In the genomic region with DNA sequence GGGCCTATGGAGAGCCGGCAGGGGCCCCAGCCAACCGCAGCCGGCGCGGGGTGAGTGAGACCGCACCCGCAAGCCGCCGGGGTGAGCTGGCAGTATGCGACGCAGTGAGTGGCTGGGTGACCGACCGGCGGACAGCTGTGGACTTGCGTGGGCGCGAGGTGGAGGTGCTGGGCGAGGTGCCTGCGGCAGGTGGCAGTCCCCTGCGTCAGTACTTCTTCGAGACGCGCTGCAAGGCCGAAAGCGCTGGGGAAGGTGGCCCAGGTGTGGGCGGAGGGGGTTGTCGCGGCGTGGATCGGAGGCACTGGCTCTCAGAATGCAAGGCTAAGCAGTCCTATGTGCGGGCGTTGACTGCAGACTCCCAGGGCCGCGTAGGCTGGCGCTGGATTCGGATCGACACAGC, we compare ENCODE assay signal across 10 mouse cellular contexts. TPM values are rescaled to one million over a fixed set of nuclear protein-coding genes. Genes with fewer than 3 reads are reported as not detected.
A peak's percentile ranks its signal among the peaks of the same experiment; 100 is the strongest.
DNase-seq lines count a peak whose midpoint lies in the region; ATAC-seq lines count a peak whose summit lies in the region.
"Had no signal": no experiment of that assay in that cellular context is flagged by ENCODE, and none has a peak within 500 bp of the region (broad histone marks: within the 10 kb centered on the region; RNA-seq: fewer than 3 reads in every experiment).

No protein-coding gene starts in this region.

- DNase-seq in heart, embryonic 10.5 days (ENCODE audit: low spot score): no peak
- DNase-seq in heart, postnatal 25 days (ENCODE audit: low spot score): no peak
- no peak for DNase-seq in neural tube, embryonic 10.5 days (ENCODE audit: extremely low spot score, low spot score)
- DNase-seq in intestine, embryonic 14.5 days (ENCODE audit: low spot score): no peak
- DNase-seq in right cerebral cortex, postnatal 36 days (ENCODE audit: low spot score in 2 of 2): peak; percentile 20 to 43
- no peak for DNase-seq in thymus, postnatal 25 days
- no peak for DNase-seq in gastrocnemius, postnatal 25 days

- intact Hi-C loops in heart, postnatal 25 days (cut with DNase I): no loop called here

- no peak overlapping the region for H3K27ac ChIP-seq in heart, embryonic 10.5 days
- no peak overlapping the region for H3K27ac ChIP-seq in neural tube, embryonic 12.5 days
- no peak overlapping the region for H3K27ac ChIP-seq in intestine, embryonic 14.5 days (ENCODE audit: low read depth)
- H3K27ac ChIP-seq: liver, embryonic 14.5 days had no signal

- ATAC-seq in neural tube, embryonic 12.5 days (ENCODE audit: low FRiP score, low read depth): no peak
- ATAC-seq in intestine, embryonic 14.5 days (replicated peaks; ENCODE audit: low FRiP score, low TSS enrichment, low read depth): no peak

- H3K9ac ChIP-seq in neural tube, embryonic 12.5 days: no peak overlapping the region
- no peak overlapping the region for H3K9ac ChIP-seq in intestine, embryonic 14.5 days (ENCODE audit: low read length)
- H3K9ac ChIP-seq: liver, embryonic 14.5 days had no signal

- no peaks in the 10 kb centered on the region for H3K9me3 ChIP-seq in heart, embryonic 10.5 days
- no peaks in the 10 kb centered on the region for H3K9me3 ChIP-seq in neural tube, embryonic 12.5 days
- no peaks in the 10 kb centered on the region for H3K9me3 ChIP-seq in intestine, embryonic 14.5 days (ENCODE audit: control insufficient read depth, low read length)

- peaks cover 53% of the 10 kb centered on the region for H3K4me1 ChIP-seq in heart, embryonic 10.5 days
- H3K4me1 ChIP-seq in neural tube, embryonic 12.5 days: peaks cover 16% of the 10 kb centered on the region
- H3K4me1 ChIP-seq in intestine, embryonic 14.5 days (replicated peaks; ENCODE audit: control insufficient read depth, insufficient read depth, low read length): peaks cover 39% of the 10 kb centered on the region

- peak overlapping the region; percentile 24; the same call in 1 of the 2 replicates for H3K4me2 ChIP-seq in neural tube, embryonic 12.5 days (replicated peaks)
- H3K4me2 ChIP-seq in intestine, embryonic 14.5 days (ENCODE audit: low read length): peak overlapping the region; percentile 34

- H3K36me3 ChIP-seq in heart, embryonic 10.5 days: peaks cover 2% of the 10 kb centered on the region
- peaks cover 3% of the 10 kb centered on the region for H3K36me3 ChIP-seq in neural tube, embryonic 12.5 days
- no peaks in the 10 kb centered on the region for H3K36me3 ChIP-seq in intestine, embryonic 14.5 days (ENCODE audit: control insufficient read depth, insufficient read depth, low read length)

- peak overlapping the region; percentile 47 for H3K4me3 ChIP-seq in heart, embryonic 10.5 days
- H3K4me3 ChIP-seq in neural tube, embryonic 12.5 days: no peak overlapping the region
- no peak overlapping the region for H3K4me3 ChIP-seq in intestine, embryonic 14.5 days (ENCODE audit: low read depth, low read length)

- H3K27me3 ChIP-seq in heart, embryonic 10.5 days (ENCODE audit: insufficient read depth, poor library complexity, severe bottlenecking): peaks cover 97% of the 10 kb centered on the region
- H3K27me3 ChIP-seq in neural tube, embryonic 12.5 days (replicated peaks): peaks cover 96% of the 10 kb centered on the region
- peaks cover 52% of the 10 kb centered on the region for H3K27me3 ChIP-seq in intestine, embryonic 14.5 days (replicated peaks; ENCODE audit: control insufficient read depth, insufficient read depth, low read length)

- WGBS in heart, embryonic 10.5 days: 13% methylated on average over 37 of the region's 37 CpGs
- WGBS in neural tube, embryonic 12.5 days: 13% methylated on average over 37 of the region's 37 CpGs
- WGBS in intestine, embryonic 14.5 days: 27% methylated on average over 37 of the region's 37 CpGs

RNA-seq across cellular contexts. Expression of a gene that starts 2.1 kb away (rescaled TPM):
- polyA plus RNA-seq in heart, embryonic 10.5 days (2016; fragmentation: Nextera tagmentation; extraction: Ambion mirVana): 1.5 and 2.6 TPM in 2 replicates
- under 1 TPM; 0.14 to 0.39 TPM for total RNA-seq in heart, postnatal 25 days (2021)
- 0.57 and 0.65 TPM in 2 replicates for polyA plus RNA-seq in neural tube, embryonic 12.5 days (2016; fragmentation: Nextera tagmentation; extraction: Ambion mirVana)
- polyA plus RNA-seq in intestine, embryonic 14.5 days (2014; fragmentation: Nextera tagmentation; extraction: Ambion mirVana): 2.3 and 3.9 TPM in 2 replicates
- 1 to 10 TPM; 3.9 to 6.6 TPM for total RNA-seq in gastrocnemius, postnatal 25 days (2021)

RNA-seq across cellular contexts. Expression of a gene that starts 5.0 kb away (rescaled TPM):
- not detected in 2 replicates for polyA plus RNA-seq in heart, embryonic 10.5 days (2016; fragmentation: Nextera tagmentation; extraction: Ambion mirVana)
- not detected for total RNA-seq in heart, postnatal 25 days (2021)
- polyA plus RNA-seq in neural tube, embryonic 12.5 days (2016; fragmentation: Nextera tagmentation; extraction: Ambion mirVana): not detected in 2 replicates
- 0.38 and 0.47 TPM in 2 replicates for polyA plus RNA-seq in intestine, embryonic 14.5 days (2014; fragmentation: Nextera tagmentation; extraction: Ambion mirVana)
- total RNA-seq in gastrocnemius, postnatal 25 days (2021): 1 to 10 TPM in 1 of 2 experiments, not detected in 1; 1.6 TPM
- polyA plus RNA-seq: liver, embryonic 14.5 days had no signal

RNA-seq across cellular contexts. Expression of a gene that starts 10.2 kb away (rescaled TPM):
- polyA plus RNA-seq in heart, embryonic 10.5 days (2016; fragmentation: Nextera tagmentation; extraction: Ambion mirVana): 0.28 and 0.45 TPM in 2 replicates
- 1 to 10 TPM; 3.2 to 3.7 TPM for total RNA-seq in heart, postnatal 25 days (2021)
- polyA plus RNA-seq in neural tube, embryonic 12.5 days (2016; fragmentation: Nextera tagmentation; extraction: Ambion mirVana): not detected in 2 replicates
- 0.11 TPM in 1 of 2 replicates, not detected in the other for polyA plus RNA-seq in intestine, embryonic 14.5 days (2014; fragmentation: Nextera tagmentation; extraction: Ambion mirVana)
- 100 to 1,000 TPM in 1 of 2 experiments, 10 to 100 TPM in 1; 73.7 to 107 TPM for total RNA-seq in gastrocnemius, postnatal 25 days (2021)
- total RNA-seq: MEL had no signal
- polyA plus RNA-seq: liver, embryonic 14.5 days had no signal

RNA-seq across cellular contexts. Expression of a gene that starts 19.0 kb away (rescaled TPM):
- polyA plus RNA-seq in heart, embryonic 10.5 days (2016; fragmentation: Nextera tagmentation; extraction: Ambion mirVana): 79.9 and 124 TPM in 2 replicates
- total RNA-seq in heart, postnatal 25 days (2021): 10 to 100 TPM; 93.1 to 98.1 TPM
- 31.8 and 32.7 TPM in 2 replicates for polyA plus RNA-seq in neural tube, embryonic 12.5 days (2016; fragmentation: Nextera tagmentation; extraction: Ambion mirVana)
- polyA plus RNA-seq in intestine, embryonic 14.5 days (2014; fragmentation: Nextera tagmentation; extraction: Ambion mirVana): 36.0 and 36.2 TPM in 2 replicates
- total RNA-seq in gastrocnemius, postnatal 25 days (2021): 100 to 1,000 TPM; 243 to 327 TPM

RNA-seq across cellular contexts. Expression of a gene that starts 20.1 kb away (rescaled TPM):
- polyA plus RNA-seq in heart, embryonic 10.5 days (2016; fragmentation: Nextera tagmentation; extraction: Ambion mirVana): 173 and 241 TPM in 2 replicates
- 100 to 1,000 TPM; 110 to 111 TPM for total RNA-seq in heart, postnatal 25 days (2021)
- 269 and 286 TPM in 2 replicates for polyA plus RNA-seq in neural tube, embryonic 12.5 days (2016; fragmentation: Nextera tagmentation; extraction: Ambion mirVana)
- polyA plus RNA-seq in intestine, embryonic 14.5 days (2014; fragmentation: Nextera tagmentation; extraction: Ambion mirVana): 77.1 and 86.0 TPM in 2 replicates
- total RNA-seq in gastrocnemius, postnatal 25 days (2021): 10 to 100 TPM; 76.1 to 78.0 TPM

Comparison
In these comparisons a context has a peak if more than half of its experiments do, and no peak if none do; other contexts are left out.
1. DNase-seq: peak in right cerebral cortex, postnatal 36 days (2 of 2); none in heart, embryonic 10.5 days (single experiment), heart, postnatal 25 days (single experiment), neural tube, embryonic 10.5 days (single experiment), intestine, embryonic 14.5 days (single experiment), thymus, postnatal 25 days (single experiment) and gastrocnemius, postnatal 25 days (single experiment).